Mouse (Mus musculus) forebrain, embryonic 16.5 days (tissue): Measurements from ENCODE around the gene Heyl. TPM values are rescaled to one million over a fixed set of nuclear protein-coding genes. Genes with fewer than 3 reads are reported as not detected.

Experiments
- polyA plus RNA-seq: library from polyadenylated mRNA; unstranded; fragments of >200 nt; fragmentation: Nextera tagmentation; extraction: Ambion mirVana; gene quantifications from 2 replicates; pipeline ENCODE4 v1.2.1, GENCODE M21; 2015

Gene Heyl
- polyA plus RNA-seq, 1 experiment from 2014 or later, result 4.5 TPM

Other genes with a start within 250 kb of the Heyl start
- 71.6 and 85.9 TPM in 2 replicates for gene Mycl, start 237.9 kb upstream of the Heyl start, polyA plus RNA-seq
- 34.1 and 35.7 TPM in 2 replicates for gene Trit1, start 217.0 kb upstream of the Heyl start, polyA plus RNA-seq
- 0.35 TPM in 2 replicates for gene Bmp8b, start 128.4 kb upstream of the Heyl start, polyA plus RNA-seq
- 0.41 TPM in 1 of 2 replicates, not detected in the other for gene Oxct2b, start 117.3 kb upstream of the Heyl start, polyA plus RNA-seq
- gene Ppie, start 93.6 kb upstream of the Heyl start, polyA plus RNA-seq, result 65.9 and 72.4 TPM in 2 replicates
- 30.6 and 55.7 TPM in 2 replicates for gene Hpcal4, start 50.3 kb upstream of the Heyl start, polyA plus RNA-seq
- not detected in 2 replicates for gene Nt5c1a, start 32.1 kb upstream of the Heyl start, polyA plus RNA-seq
- 28.5 and 34.5 TPM in 2 replicates for gene Pabpc4, start 28.8 kb downstream of the Heyl start, polyA plus RNA-seq
- not detected in 2 replicates for gene Oxct2a, start 90.1 kb downstream of the Heyl start, polyA plus RNA-seq
- gene Bmp8a, start 109.7 kb downstream of the Heyl start, polyA plus RNA-seq, result 0.11 TPM in 2 replicates